Mouse (Mus musculus): ENCODE results near the gene Ulk2.

The Ulk2 gene

GRCm38 (mm10) chr11:61760518-61760917 is 94.4 kb downstream of the Ulk2 start:
- peak; percentile 46 for DNase-seq

- no peak for DNase-seq
Observed at GRCm38 (mm10) chr11:61757151-61757550, 97.7 kb downstream of the Ulk2 start.

- DNase-seq = no peak
Observed at GRCm38 (mm10) chr11:61751612-61752011, 103.3 kb downstream of the Ulk2 start.

- DNase-seq = no peak
Observed at GRCm38 (mm10) chr11:61747161-61747560, 107.7 kb downstream of the Ulk2 start.

- no peak for DNase-seq
Observed at GRCm38 (mm10) chr11:61745781-61746180, 109.1 kb downstream of the Ulk2 start.

- no peak for DNase-seq
Observed at GRCm38 (mm10) chr11:61744460-61744859, 110.4 kb downstream of the Ulk2 start.

- DNase-seq = no peak
Observed at GRCm38 (mm10) chr11:61743768-61744167, 111.1 kb downstream of the Ulk2 start.

GRCm38 (mm10) chr11:61740500-61740899 is 114.4 kb downstream of the Ulk2 start:
- no peak for DNase-seq

GRCm38 (mm10) chr11:61737290-61737689 is 117.6 kb downstream of the Ulk2 start:
- DNase-seq = no peak

- DNase-seq = no peak
Observed at GRCm38 (mm10) chr11:61732672-61733071, 122.2 kb downstream of the Ulk2 start.

GRCm38 (mm10) chr11:61728037-61728436 is 126.8 kb downstream of the Ulk2 start:
- no peak for DNase-seq

Data from right cerebral cortex, adult 18-20 months (tissue).